Mouse (Mus musculus): Measurements from ENCODE around the gene Pgpep1.

GRCm38 (mm10) chr8:70645501-70646224 is 14.5 kb downstream of the Pgpep1 start:
- TF ChIP-seq POLR2A (IDR thresholded peaks at IDR 0.05; ENCODE audit: extremely low read depth, insufficient read depth, low read length) (no peak), CTCF (IDR thresholded peaks at IDR 0.05; ENCODE audit: low read depth, low read length) (no peak)
